Mouse (Mus musculus) layer of hippocampus, postnatal 36 days (tissue): Measurements from ENCODE around the gene Dock7. TPM values are rescaled to one million over a fixed set of nuclear protein-coding genes. Genes with fewer than 3 reads are reported as not detected.
"Not testable (repeated sequence)": the region's sequence is repeated elsewhere in the genome, so short reads cannot be mapped to it uniquely, and the experiment has no call there.

Experiments used
- DNase-seq, 2 experiments: peaks; one replicate each; pipeline ENCODE4 v3.0.0; 2022
- total RNA-seq, 2 experiments: library from RNA; stranded (reverse); gene quantifications; 2 replicates each; pipeline ENCODE4 v1.2.3; 2021

The Dock7 gene
- total RNA-seq, 2 experiments from 2014 or later: 33.4 to 35.9 TPM

- DNase-seq: no peak
Measured at GRCm38 (mm10) chr4:99005574-99005973, 115.1 kb downstream of the Dock7 start.

GRCm38 (mm10) chr4:98993491-98993890 lies 127.2 kb downstream of the Dock7 start:
- no peak for DNase-seq

- DNase-seq: no peak
Measured at GRCm38 (mm10) chr4:98984701-98985100, 136.0 kb downstream of the Dock7 start.

GRCm38 (mm10) chr4:98979976-98980375 lies 140.7 kb downstream of the Dock7 start:
- peak in 1 of 2 experiments; percentile 9 for DNase-seq

GRCm38 (mm10) chr4:98978693-98979092 lies 142.0 kb downstream of the Dock7 start:
- DNase-seq: no peak

GRCm38 (mm10) chr4:98978288-98978687 lies 142.4 kb downstream of the Dock7 start:
- not testable (repeated sequence) for DNase-seq

GRCm38 (mm10) chr4:98975741-98976140 lies 145.0 kb downstream of the Dock7 start:
- DNase-seq: peak; percentile 31 to 32

GRCm38 (mm10) chr4:98969946-98970345 lies 150.8 kb downstream of the Dock7 start:
- DNase-seq: no peak

- DNase-seq: no peak
Measured at GRCm38 (mm10) chr4:98960243-98960642, 160.5 kb downstream of the Dock7 start.

GRCm38 (mm10) chr4:98955986-98956385 lies 164.7 kb downstream of the Dock7 start:
- no peak for DNase-seq

GRCm38 (mm10) chr4:98950563-98950962 lies 170.2 kb downstream of the Dock7 start:
- no peak for DNase-seq

GRCm38 (mm10) chr4:98938210-98938609 lies 182.5 kb downstream of the Dock7 start:
- not testable (repeated sequence) for DNase-seq

GRCm38 (mm10) chr4:98936036-98936435 lies 184.7 kb downstream of the Dock7 start:
- DNase-seq: no peak

GRCm38 (mm10) chr4:98925250-98925781 lies 195.4 kb downstream of the Dock7 start:
- no peak for DNase-seq

GRCm38 (mm10) chr4:98924906-98925178 lies 195.9 kb downstream of the Dock7 start:
- DNase-seq: no peak

- DNase-seq: no peak
Measured at GRCm38 (mm10) chr4:98924071-98924905, 196.4 kb downstream of the Dock7 start.

GRCm38 (mm10) chr4:98923568-98924070 lies 197.1 kb downstream of the Dock7 start, which contains the start of gene Usp1:
Gene Usp1 (plus strand): TSS chr4:98923810.
- peak; percentile 83 to 88 for DNase-seq

- peak; percentile 96 to 97 for DNase-seq
Measured at GRCm38 (mm10) chr4:98922643-98923567, 197.8 kb downstream of the Dock7 start.

- DNase-seq: peak in 1 of 2 experiments; percentile 6
Measured at GRCm38 (mm10) chr4:98922061-98922642, 198.6 kb downstream of the Dock7 start.

- no peak for DNase-seq
Measured at GRCm38 (mm10) chr4:98920896-98921295, 199.8 kb downstream of the Dock7 start.

- DNase-seq: no peak
Measured at GRCm38 (mm10) chr4:98918204-98918603, 202.5 kb downstream of the Dock7 start.

GRCm38 (mm10) chr4:98917724-98918123 lies 203.0 kb downstream of the Dock7 start:
- DNase-seq: no peak
